Mouse (Mus musculus) kidney, adult 2 months (tissue): ENCODE results near the gene Stra8. TPM values are rescaled to one million over a fixed set of nuclear protein-coding genes. Genes with fewer than 3 reads are reported as not detected.

Source experiments
- DNase-seq: peaks from one replicate; pipeline ENCODE4 v3.0.0; 2021
- H3K27ac ChIP-seq: fragments of 200-500 bp; 2 replicates; pipeline ENCODE4 v1.5.1; 2012; ENCODE audit warnings: low read depth, low read length, control low read depth, inconsistent platforms; ENCODE audit not compliant: insufficient read depth
- H3K27me3 ChIP-seq: fragments of 200-500 bp; replicated peaks from 2 replicates; pipeline ENCODE4 v1.6.1; 2012; ENCODE audit warnings: mild to moderate bottlenecking, moderate library complexity, low read length, inconsistent platforms; ENCODE audit not compliant: control insufficient read depth, insufficient read depth
- H3K36me3 ChIP-seq: fragments of 200-500 bp; 2 replicates; pipeline ENCODE4 v1.6.1; 2012; ENCODE audit warnings: mild to moderate bottlenecking, moderate library complexity, low read length, inconsistent platforms; ENCODE audit not compliant: control insufficient read depth, insufficient read depth
- H3K4me1 ChIP-seq: fragments of 200-500 bp; 2 replicates; pipeline ENCODE4 v1.6.1; 2011; ENCODE audit warnings: low read length; ENCODE audit not compliant: control insufficient read depth, insufficient read depth
- H3K4me3 ChIP-seq: fragments of 200-500 bp; 2 replicates; pipeline ENCODE4 v1.5.1; 2011; ENCODE audit warnings: mild to moderate bottlenecking, low read depth, low read length, control low read depth; ENCODE audit not compliant: insufficient read depth
- CTCF ChIP-seq: fragments of 200-500 bp; conservative IDR thresholded peaks from 2 replicates; pipeline ENCODE4 v1.5.1; 2011; ENCODE audit warnings: low read depth, mild to moderate bottlenecking, control low read depth, low read length, moderate library complexity, mixed read lengths; ENCODE audit not compliant: insufficient read depth, insufficient read length
- POLR2A ChIP-seq: fragments of 200-500 bp; IDR thresholded peaks from one replicate; pipeline ENCODE4 v1.6.1; 2011; ENCODE audit warnings: low read depth, low read length, control low read depth
- WGBS: fragments of 180-500 bp; shearing (Covaris S2); methylation state at CpG from one replicate; pipeline ENCODE4 v1.1.7; 2018; 5-methylcytosine and 5-hydroxymethylcytosine counted together
- polyA plus RNA-seq: library from polyadenylated mRNA; depleted of rRNA; stranded (reverse); fragments of >200 nt; gene quantifications from 2 replicates; pipeline ENCODE4 v1.2.3, GENCODE M21; 2012

Gene Stra8
- polyA plus RNA-seq, 1 experiment: not detected

DNA sequence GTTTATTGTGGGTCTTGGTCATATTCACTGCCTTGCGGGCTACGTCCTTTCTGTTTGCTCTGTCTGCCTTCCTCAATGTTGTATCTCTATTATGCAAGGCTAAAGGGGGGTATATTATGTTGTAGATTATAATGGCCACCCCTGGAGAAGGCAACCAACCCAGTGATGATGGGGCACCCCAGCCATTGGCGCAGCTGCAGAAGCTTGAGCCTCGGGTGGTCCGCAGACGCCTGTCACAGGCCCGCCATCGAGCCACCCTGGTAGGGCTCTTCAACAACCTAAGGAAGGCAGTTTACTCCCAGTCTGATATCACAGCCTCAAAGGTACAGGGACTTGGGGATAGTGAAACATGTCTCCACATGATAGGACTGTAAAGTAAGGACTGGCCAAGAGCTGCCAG is 7.6 kb downstream of the Stra8 start:
- no peak overlapping the region for H3K4me3 ChIP-seq
- H3K36me3 ChIP-seq: no peaks in the 10 kb centered on the region
- 91% methylated on average over 8 of the region's 8 CpGs for WGBS
- no peak for TF ChIP-seq POLR2A
- no peak for TF ChIP-seq CTCF
- H3K27me3 ChIP-seq: no peaks in the 10 kb centered on the region
- DNase-seq: no peak
- H3K27ac ChIP-seq: no peak overlapping the region
- H3K4me1 ChIP-seq: no peaks in the 10 kb centered on the region

DNA sequence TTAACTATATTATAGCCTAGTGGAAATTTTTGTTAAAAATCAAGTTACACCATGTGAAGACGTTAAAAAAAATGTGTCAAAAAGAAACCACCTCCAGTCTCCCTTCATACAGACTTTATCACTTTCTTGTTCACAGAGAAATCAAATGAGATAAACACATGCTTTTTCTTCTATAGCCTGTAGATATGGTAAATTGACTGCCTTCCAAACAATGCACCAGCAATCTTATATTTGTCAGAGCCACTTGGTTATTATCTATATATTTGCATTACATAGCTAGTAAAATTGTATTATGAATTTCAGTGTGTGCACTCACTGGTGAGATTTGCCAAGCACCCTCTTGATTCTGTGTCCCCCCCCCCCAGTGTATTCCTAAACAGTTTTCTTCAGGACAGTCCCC is 12.7 kb downstream of the Stra8 start:
- H3K4me1 ChIP-seq: no peaks in the 10 kb centered on the region
- H3K27ac ChIP-seq: no peak overlapping the region
- no peaks in the 10 kb centered on the region for H3K27me3 ChIP-seq
- WGBS: 74% methylated on average over 1 of the region's 1 CpGs
- DNase-seq: no peak
- no peaks in the 10 kb centered on the region for H3K36me3 ChIP-seq
- H3K4me3 ChIP-seq: no peak overlapping the region
- TF ChIP-seq POLR2A (no peak), CTCF (no peak)

DNA sequence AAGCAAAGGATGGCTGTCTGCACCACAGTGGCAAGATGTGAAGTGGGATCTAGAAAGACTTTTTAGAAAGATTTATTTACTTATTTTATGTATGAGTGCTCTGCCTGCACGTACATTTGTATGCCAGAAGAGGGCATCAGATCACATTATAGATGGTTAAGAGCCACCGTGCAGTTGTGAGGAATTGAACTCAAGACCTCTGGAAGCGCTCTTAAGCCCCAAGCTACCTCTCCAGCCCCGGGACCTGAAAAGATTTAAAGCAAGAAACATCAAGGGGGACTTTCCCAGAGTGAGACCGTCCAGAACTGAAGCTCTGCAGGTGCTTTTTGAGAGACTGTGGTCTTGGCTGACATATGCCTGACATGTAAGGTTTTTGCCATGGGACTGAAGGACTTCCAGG is 16.8 kb downstream of the Stra8 start:
- Histone ChIP-seq H3K4me3 (no peak overlapping the region), H3K36me3 (no peaks in the 10 kb centered on the region), H3K27me3 (no peaks in the 10 kb centered on the region), H3K4me1 (no peaks in the 10 kb centered on the region), H3K27ac (no peak overlapping the region)
- WGBS: 77% methylated on average over 5 of the region's 5 CpGs
- TF ChIP-seq POLR2A (no peak), CTCF (0 out of 2 replicates have a peak, but pooled peaks have one; percentile 4)
- DNase-seq: no peak

DNA sequence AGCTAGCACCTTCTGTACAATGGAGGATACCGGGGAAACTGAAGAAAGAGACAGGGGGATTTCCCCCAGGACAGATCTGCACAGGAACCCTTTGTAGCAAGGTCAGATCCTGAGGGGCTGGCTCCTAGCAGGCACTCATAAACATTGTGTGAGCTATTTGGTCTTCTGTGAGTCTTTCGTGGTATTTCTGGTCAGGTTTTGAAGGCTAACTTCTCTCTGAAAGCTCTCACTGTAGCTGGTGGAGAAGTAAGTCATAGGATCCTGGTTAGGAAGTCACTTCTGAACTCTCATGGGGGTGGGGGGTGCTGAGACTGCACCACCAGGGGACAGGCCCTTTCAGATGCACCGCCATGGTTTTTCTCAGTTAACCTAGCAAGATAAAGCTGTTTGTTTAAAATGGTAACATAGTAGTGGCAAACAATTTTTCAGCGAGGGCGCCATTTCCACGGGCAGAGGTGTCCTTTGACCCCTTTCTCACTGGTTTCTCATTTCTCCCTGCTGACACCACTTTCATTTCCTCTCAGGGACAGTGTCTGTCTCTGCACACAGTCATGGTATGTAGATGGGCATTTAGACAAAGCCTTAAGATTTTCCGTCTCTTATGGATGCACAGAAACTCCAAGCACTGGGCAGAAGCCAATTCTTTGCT is 18.4 kb downstream of the Stra8 start:
- WGBS: 61% methylated on average over 7 of the region's 7 CpGs
- no peak overlapping the region for H3K27ac ChIP-seq
- no peak for TF ChIP-seq CTCF
- no peak for TF ChIP-seq POLR2A

DNA sequence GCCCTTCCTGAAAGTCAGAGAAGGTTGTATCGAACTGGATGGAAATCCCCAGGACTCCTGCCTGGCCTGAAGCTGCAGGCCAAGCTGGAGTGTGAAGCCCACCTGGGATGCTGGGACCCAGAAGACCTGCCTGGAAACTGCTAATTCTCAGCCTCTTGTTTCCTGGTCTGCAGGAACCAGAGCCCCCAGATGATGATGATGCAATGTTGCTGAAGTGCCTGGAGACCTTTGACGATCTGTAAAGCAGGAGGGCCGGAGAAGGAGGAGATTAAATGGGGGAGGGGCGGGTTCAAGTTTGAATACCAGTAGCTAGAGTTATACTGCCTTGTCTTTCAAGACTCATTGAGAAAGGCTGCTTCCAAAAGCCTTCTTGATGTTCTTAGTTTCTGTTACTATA is 19.0 kb downstream of the Stra8 start:
- no peak for DNase-seq
- TF ChIP-seq POLR2A (no peak), CTCF (no peak)
- H3K27me3 ChIP-seq: no peaks in the 10 kb centered on the region
- 46% methylated on average over 4 of the region's 4 CpGs for WGBS
- no peak overlapping the region for H3K4me3 ChIP-seq
- no peaks in the 10 kb centered on the region for H3K36me3 ChIP-seq
- no peak overlapping the region for H3K27ac ChIP-seq
- no peaks in the 10 kb centered on the region for H3K4me1 ChIP-seq

More for the DNA sequence above, 18.4 kb downstream of the Stra8 start:
- Histone ChIP-seq H3K4me3 (no peak overlapping the region), H3K4me1 (no peaks in the 10 kb centered on the region), H3K36me3 (no peaks in the 10 kb centered on the region), H3K27me3 (no peaks in the 10 kb centered on the region)
- no peak for DNase-seq

DNA sequence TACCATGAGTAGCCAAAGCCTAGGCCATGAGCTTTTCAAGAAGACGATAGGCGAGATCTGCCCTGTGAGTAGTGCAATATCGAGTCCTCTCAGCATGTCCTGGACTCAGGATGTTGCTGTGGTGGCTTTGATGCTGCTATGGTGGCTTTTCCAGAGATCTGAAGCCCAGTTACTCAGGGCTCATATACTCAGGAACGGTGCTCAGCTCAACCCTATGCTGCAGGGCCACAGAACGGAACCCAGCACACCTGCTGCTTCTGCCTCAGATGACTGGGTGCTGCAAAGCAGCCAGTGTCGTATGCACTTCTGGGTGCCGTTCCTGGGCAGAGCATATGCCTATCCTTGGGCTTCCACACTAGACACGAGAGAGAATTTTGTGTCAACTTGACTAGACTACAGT is 19.5 kb downstream of the Stra8 start:
- H3K27ac ChIP-seq: no peak overlapping the region
- no peak for TF ChIP-seq POLR2A
- TF ChIP-seq CTCF: no peak
- no peak overlapping the region for H3K4me3 ChIP-seq
- no peaks in the 10 kb centered on the region for H3K4me1 ChIP-seq
- 92% methylated on average over 8 of the region's 8 CpGs for WGBS
- no peaks in the 10 kb centered on the region for H3K36me3 ChIP-seq
- no peaks in the 10 kb centered on the region for H3K27me3 ChIP-seq
- no peak for DNase-seq

DNA sequence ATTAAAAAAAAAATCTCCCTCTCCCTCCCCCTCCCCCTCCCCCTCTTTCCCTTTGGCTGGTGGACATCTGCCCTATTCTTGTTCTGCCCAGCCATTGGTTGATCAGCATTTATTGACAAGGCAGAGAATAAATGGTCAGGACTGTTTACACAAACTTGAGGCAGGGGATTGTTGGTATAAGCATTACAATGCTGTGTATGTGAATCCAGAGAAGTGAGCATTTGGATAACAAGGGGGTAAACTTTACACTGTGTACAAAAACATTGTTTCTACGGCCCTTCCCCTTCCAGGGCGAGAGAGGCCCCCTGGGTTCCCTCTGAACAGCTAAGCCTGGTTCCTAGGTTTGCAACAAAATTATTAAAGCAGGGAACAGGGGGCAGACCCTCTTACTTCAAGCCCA is 21.5 kb downstream of the Stra8 start:
- Histone ChIP-seq H3K36me3 (no peaks in the 10 kb centered on the region), H3K27ac (no peak overlapping the region), H3K27me3 (no peaks in the 10 kb centered on the region), H3K4me3 (no peak overlapping the region), H3K4me1 (no peaks in the 10 kb centered on the region)
- 81% methylated on average over 2 of the region's 2 CpGs for WGBS
- no peak for TF ChIP-seq POLR2A
- TF ChIP-seq CTCF: no peak
- DNase-seq: no peak
